Mouse (Mus musculus): ENCODE measurements at regions not wholly inside any gene's neighbourhood (a gene's known extent, or its start where the extent isn't known, plus 50 kb on each side); places are given as distances from the start of the nearest gene placed in this dataset.

DNA sequence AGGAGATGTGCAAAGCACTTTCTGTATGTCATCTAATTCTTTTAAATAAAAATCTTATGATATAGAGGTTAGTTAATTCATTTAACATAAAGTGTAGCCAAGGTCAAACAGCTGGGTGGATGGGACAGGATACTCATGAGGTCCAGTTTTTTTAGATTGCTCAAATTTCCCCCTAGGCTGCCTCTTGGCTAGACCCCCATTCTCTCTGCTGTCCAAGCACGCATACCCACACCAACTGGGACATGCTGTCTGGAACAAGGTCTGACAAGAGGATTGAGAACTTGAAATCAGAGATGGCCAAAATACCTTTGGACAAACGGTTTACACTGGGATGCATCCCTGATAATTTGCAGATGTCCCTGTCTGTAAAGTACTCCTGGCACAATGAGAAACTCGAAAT, 65.0 kb upstream of the Foxn3 start:
- intact Hi-C loops (cut with DNase I) = loop anchor here (2.0 to 5.0 kb wide), 3 partner anchors 66 to 209 kb away; partner anchors contain the start of gene Foxn3
- TF ChIP-seq CTCF (IDR thresholded peaks at IDR 0.05) = no peak
- DNase-seq = no peak
- H3K27ac ChIP-seq = peak overlapping the region; percentile 83
- H3K4me3 ChIP-seq = peak overlapping the region; percentile 81

GRCm38 (mm10) chr12:99627898-99628231, 64.5 kb upstream of the Foxn3 start:
- TF ChIP-seq CTCF (IDR thresholded peaks at IDR 0.05) = no peak
- intact Hi-C loops (cut with DNase I) = loop anchor here (2.0 to 5.0 kb wide), 3 partner anchors 65 to 209 kb away; partner anchors contain the start of gene Foxn3
- DNase-seq = peak; percentile 96
- H3K4me3 ChIP-seq = peak overlapping the region; percentile 81
- H3K27ac ChIP-seq = peak overlapping the region; percentile 83

DNA sequence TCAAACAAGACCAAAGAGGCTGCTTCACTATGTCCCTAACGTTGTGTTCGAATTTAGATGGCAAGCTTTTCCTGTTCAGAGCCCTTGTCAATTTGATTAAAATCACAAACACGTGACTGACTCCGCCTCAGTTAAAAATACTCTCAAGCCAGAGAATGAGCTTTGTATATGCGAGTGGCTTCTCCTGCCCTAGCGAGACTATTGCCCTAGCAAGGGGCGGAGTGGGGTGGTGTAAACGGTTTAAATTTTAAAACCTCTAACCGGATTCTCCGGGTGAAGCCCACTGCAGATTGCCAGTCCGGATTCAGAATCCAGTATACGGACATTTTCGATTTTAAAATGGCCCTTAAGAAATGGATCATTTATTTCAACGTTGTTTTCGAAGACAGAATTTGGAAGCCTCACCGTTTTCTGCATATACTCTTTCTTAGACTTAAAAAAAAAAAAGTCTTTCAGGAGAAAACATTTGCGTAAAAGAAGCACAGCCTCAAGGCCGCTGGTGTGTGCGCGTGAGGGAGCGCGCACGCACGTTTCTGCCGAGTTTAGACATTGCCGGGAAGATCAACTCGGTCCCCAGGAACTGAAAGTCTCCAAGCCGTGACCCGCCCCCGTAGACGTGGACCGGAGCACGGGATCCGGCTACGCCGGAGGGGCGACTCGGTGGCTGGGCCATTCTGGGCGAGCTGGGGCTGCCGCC, 64.0 kb upstream of the Foxn3 start:
- H3K4me3 ChIP-seq = peak overlapping the region; percentile 81
- intact Hi-C loops (cut with DNase I) = loop anchor here (5.0 kb wide), 2 partner anchors 90 to 210 kb away; no protein-coding TSS in a partner anchor
- peak overlapping the region; percentile 83 for H3K27ac ChIP-seq
- no peak for DNase-seq
- no peak for TF ChIP-seq CTCF (IDR thresholded peaks at IDR 0.05)

DNA sequence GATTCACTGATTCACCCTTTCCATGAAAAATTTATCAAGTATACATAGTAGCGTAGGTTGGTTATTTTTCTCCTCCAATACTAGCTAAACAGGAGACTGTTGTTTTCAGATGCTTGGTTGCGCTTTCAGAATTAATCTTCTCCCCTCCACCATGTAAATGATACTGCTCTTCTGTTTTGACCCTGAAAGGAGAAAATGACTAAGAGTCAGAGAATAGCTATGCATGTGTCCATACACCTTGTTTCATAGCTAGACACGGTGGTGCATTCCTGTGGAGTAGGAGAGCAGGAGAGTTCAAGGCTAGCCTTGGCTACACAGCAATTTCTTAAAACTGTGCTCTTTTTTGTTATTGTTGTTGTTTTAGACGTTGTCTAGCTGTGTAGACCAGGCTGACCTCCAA, 62.8 kb upstream of the Foxn3 start:
- TF ChIP-seq CTCF (IDR thresholded peaks at IDR 0.05) = no peak
- Histone ChIP-seq H3K4me3 (no peak overlapping the region), H3K27ac (no peak overlapping the region)
- DNase-seq = no peak
- intact Hi-C loops (cut with DNase I) = loop anchor here (5.0 kb wide), 2 partner anchors 91 to 211 kb away; no protein-coding TSS in a partner anchor

GRCm38 (mm10) chr12:99625094-99625493, 61.7 kb upstream of the Foxn3 start:
- no peak for DNase-seq
- intact Hi-C loops (cut with DNase I) = loop anchor here (5.0 kb wide), 2 partner anchors 92 to 212 kb away; no protein-coding TSS in a partner anchor
- H3K27ac ChIP-seq = no peak overlapping the region
- H3K4me3 ChIP-seq = no peak overlapping the region
- TF ChIP-seq CTCF (IDR thresholded peaks at IDR 0.05) = no peak

DNA sequence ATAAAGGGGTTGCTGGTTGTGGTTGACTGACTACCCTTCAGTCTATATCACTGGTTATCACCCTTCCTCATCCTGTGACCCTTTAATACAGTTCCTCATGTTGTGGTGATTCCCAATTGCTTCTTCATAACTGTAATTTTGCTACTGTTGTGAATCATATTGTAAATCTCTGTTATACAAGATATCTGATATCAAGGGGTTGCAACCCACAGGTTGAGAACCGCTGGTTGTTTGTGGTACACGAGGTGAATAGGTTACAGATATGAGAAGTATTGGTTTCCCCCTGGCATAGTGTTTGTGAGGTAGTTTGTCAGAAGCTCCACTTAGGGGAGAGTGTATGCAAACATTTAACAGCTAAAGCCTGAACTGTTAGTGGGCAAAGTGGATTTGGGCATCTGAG, 58.9 kb upstream of the Foxn3 start:
- Histone ChIP-seq H3K27ac (no peak overlapping the region), H3K4me3 (no peak overlapping the region)
- DNase-seq = no peak
- intact Hi-C loops (cut with DNase I) = no loop called here
- no peak for TF ChIP-seq CTCF (IDR thresholded peaks at IDR 0.05)

DNA sequence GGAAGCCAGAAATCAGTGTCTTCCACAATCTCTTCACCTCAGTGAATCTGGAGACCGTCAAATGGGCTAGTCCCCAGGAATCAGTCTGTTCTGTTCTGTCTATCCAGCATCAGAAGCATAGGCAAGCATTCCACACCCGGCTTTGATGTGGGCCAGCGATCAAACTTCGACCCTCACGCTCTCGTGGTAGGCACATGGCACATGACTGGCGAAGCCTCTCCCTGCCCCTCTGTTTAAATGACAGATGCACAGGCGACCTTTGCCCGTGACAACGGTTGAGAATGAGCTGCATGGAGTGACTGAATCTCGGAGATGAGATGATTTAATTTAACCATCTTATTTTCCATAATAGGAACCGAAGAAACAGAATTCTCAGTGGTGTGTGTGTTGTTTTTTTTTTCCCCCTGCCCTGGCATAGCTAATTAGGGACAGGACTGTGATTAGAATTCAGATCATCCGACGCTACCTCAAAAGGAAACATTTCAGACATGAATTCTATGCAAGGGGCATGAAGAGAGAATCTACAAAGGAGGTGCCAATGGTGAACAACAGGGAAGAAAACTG, 53.9 kb upstream of the Foxn3 start:
- intact Hi-C loops (cut with DNase I) = no loop called here
- no peak for TF ChIP-seq CTCF (IDR thresholded peaks at IDR 0.05)
- DNase-seq = no peak
- Histone ChIP-seq H3K27ac (no peak overlapping the region), H3K4me3 (no peak overlapping the region)

- Histone ChIP-seq H3K4me3 (no peak overlapping the region), H3K27ac (no peak overlapping the region)
- no peak for TF ChIP-seq CTCF (IDR thresholded peaks at IDR 0.05)
- intact Hi-C loops (cut with DNase I) = no loop called here
- no peak for DNase-seq
These were observed 51.0 kb upstream of the Foxn3 start for GRCm38 (mm10) chr12:99614420-99614819.
